Mouse (Mus musculus) liver, embryonic 14.5 days (tissue): Measurements from ENCODE around the gene Ccm2.

Source experiments
- CTCF ChIP-seq: IDR thresholded peaks from 2 replicates; pipeline ENCODE4 v1.5.1; 2016; ENCODE audit warnings: antibody characterized with exemption, low read depth, control low read depth
- EP300 ChIP-seq: IDR thresholded peaks from 2 replicates; pipeline ENCODE4 v1.6.1; 2016; ENCODE audit warnings: antibody characterized with exemption, low read depth

DNA sequence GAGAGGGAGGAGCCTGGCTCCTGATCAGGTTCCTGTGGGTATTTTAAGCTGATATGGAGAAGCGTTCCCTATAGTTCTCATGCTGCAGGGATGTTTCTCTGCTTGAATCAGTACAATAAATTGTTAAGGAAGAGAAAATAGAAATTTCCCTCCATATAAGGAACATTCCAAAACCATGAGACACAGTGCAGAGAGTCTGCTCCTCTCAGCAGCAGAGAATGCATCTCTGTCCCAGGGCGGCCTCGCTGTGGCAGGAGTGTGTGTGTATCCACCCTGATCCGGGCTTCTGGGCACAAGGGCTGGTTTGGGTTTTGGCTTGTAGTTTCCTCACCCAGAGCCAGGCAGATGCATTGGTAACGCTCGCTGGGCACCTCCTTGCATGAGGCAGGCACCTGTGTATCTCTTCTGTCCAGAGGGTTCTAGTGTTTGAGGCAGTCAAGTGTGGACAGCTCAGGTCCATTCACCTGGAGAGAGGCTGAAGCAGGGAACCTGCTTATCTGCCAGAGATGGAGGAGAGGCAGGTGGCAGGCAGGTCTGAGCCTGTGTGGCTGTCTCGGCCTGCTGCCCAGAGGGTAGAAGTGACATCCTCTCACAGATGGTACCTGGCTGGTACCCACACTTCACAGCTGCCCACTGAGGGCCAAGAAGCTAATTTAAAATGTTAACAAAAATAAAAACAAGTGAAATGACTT, 40.7 kb downstream of the Ccm2 start:
- TF ChIP-seq CTCF (no peak), EP300 (no peak)
